ENCODE assay signal across 8 mouse cellular contexts in genomic region chr2:30725601-30726489, GRCm38 (mm10).
DNase-seq lines count a peak whose midpoint lies in the region; ATAC-seq and TF ChIP-seq lines count a peak whose summit lies in the region.

No protein-coding gene starts in this region.

- no peaks in the 10 kb centered on the region for H3K27me3 ChIP-seq in heart, adult 2 months (ENCODE audit: control insufficient read depth, insufficient read depth, low read length)
- no peaks in the 10 kb centered on the region for H3K27me3 ChIP-seq in hindbrain, embryonic 11.5 days (ENCODE audit: control insufficient read depth, insufficient read depth, low read length)
- peaks cover 13% of the 10 kb centered on the region for H3K27me3 ChIP-seq in liver, embryonic 11.5 days (replicated peaks; ENCODE audit: control insufficient read depth, insufficient read depth, low read length)
- no peaks in the 10 kb centered on the region for H3K27me3 ChIP-seq in neural tube, embryonic 14.5 days (ENCODE audit: control insufficient read depth, insufficient read depth, low read length)

- H3K27ac ChIP-seq in heart, adult 2 months, result no peak overlapping the region; the same call in 1 of the 2 replicates
- H3K27ac ChIP-seq in ES-E14 (ENCODE audit: insufficient read depth, low read depth, low read length, poor library complexity, severe bottlenecking), result no peak overlapping the region
- H3K27ac ChIP-seq in hindbrain, embryonic 11.5 days (ENCODE audit: low read depth, low read length), result peak overlapping the region; percentile 100
- peak overlapping the region; percentile 34; the same call in 1 of the 2 replicates for H3K27ac ChIP-seq in liver, embryonic 11.5 days (ENCODE audit: low read depth, low read length)
- peak overlapping the region; percentile 85 for H3K27ac ChIP-seq in neural tube, embryonic 14.5 days (ENCODE audit: low read depth, low read length)

- no peaks in the 10 kb centered on the region for H3K79me2 ChIP-seq in heart, adult 2 months (replicated peaks; ENCODE audit: control insufficient read depth, insufficient read depth, low read length)

- intact Hi-C loops in heart, adult 2 months (cut with DNase I), result loop anchor here (2.0 kb wide), 1 partner anchor 15 kb away; no protein-coding TSS in a partner anchor

- peak overlapping the region; percentile 45 for H3K4me2 ChIP-seq in hindbrain, embryonic 11.5 days (replicated peaks; ENCODE audit: low read depth, low read length)
- peak overlapping the region; percentile 60 for H3K4me2 ChIP-seq in liver, embryonic 11.5 days
- peak overlapping the region; percentile 32; the same call in 1 of the 2 replicates for H3K4me2 ChIP-seq in neural tube, embryonic 14.5 days (ENCODE audit: low read depth, low read length)

- H3K4me3 ChIP-seq in heart, adult 2 months, result no peak overlapping the region
- H3K4me3 ChIP-seq in ES-E14 (ENCODE audit: insufficient read depth in 1 of 2, low read depth in 1 of 2, low read length in 2 of 2, poor library complexity in 1 of 2, severe bottlenecking in 1 of 2), result peak overlapping the region; percentile 28 to 45; a peak in 3 of 4 replicates
- no peak overlapping the region for H3K4me3 ChIP-seq in hindbrain, embryonic 11.5 days (ENCODE audit: low read depth, low read length)
- H3K4me3 ChIP-seq in liver, embryonic 11.5 days (ENCODE audit: low read depth, low read length), result peak overlapping the region; percentile 3; the same call in 1 of the 2 replicates
- H3K4me3 ChIP-seq in neural tube, embryonic 14.5 days (ENCODE audit: low read depth, low read length), result no peak overlapping the region

- in situ Hi-C loops in ES-E14 (cut with MboI; ENCODE audit: low sequenced_read_pairs in 2 of 2, unreplicated experiment in 2 of 2), result no loop called here

- no peak for TF ChIP-seq EP300 in heart, adult 2 months (IDR thresholded peaks at IDR 0.05; ENCODE audit: insufficient read depth, low read depth, low read length)

- no peak for TF ChIP-seq POLR2A in heart, adult 2 months (IDR thresholded peaks at IDR 0.05; ENCODE audit: insufficient read depth, low read depth, low read length)

- H3K36me3 ChIP-seq in heart, adult 2 months (ENCODE audit: control insufficient read depth, insufficient read depth, low read length), result no peaks in the 10 kb centered on the region
- no peaks in the 10 kb centered on the region for H3K36me3 ChIP-seq in ES-E14 (ENCODE audit: control insufficient read depth, insufficient read depth, low read length, poor library complexity, severe bottlenecking)
- H3K36me3 ChIP-seq in hindbrain, embryonic 11.5 days (ENCODE audit: control insufficient read depth, insufficient read depth, low read length), result no peaks in the 10 kb centered on the region
- no peaks in the 10 kb centered on the region for H3K36me3 ChIP-seq in liver, embryonic 11.5 days (ENCODE audit: control insufficient read depth, insufficient read depth, low read length)
- H3K36me3 ChIP-seq in neural tube, embryonic 14.5 days (ENCODE audit: control insufficient read depth, insufficient read depth, low read length), result no peaks in the 10 kb centered on the region

- peak overlapping the region; percentile 51; the same call in 1 of the 2 replicates for H3K9ac ChIP-seq in heart, adult 2 months (ENCODE audit: low read depth, low read length)
- no peak overlapping the region for H3K9ac ChIP-seq in ES-E14 (ENCODE audit: insufficient read depth, low read depth, low read length, poor library complexity, severe bottlenecking)
- peak overlapping the region; percentile 60 for H3K9ac ChIP-seq in hindbrain, embryonic 11.5 days (ENCODE audit: low read depth, low read length)
- peak overlapping the region; percentile 46 for H3K9ac ChIP-seq in liver, embryonic 11.5 days (ENCODE audit: low read depth, low read length)
- H3K9ac ChIP-seq in neural tube, embryonic 14.5 days (replicated peaks; ENCODE audit: low read depth, low read length), result peak overlapping the region; percentile 54

- peaks cover 1% of the 10 kb centered on the region for H3K4me1 ChIP-seq in heart, adult 2 months (ENCODE audit: control insufficient read depth, insufficient read depth, low read length)
- peaks cover 2 to 24% of the 10 kb centered on the region in 2 experiments; a peak in 3 of 4 replicates for H3K4me1 ChIP-seq in ES-E14 (ENCODE audit: control insufficient read depth in 2 of 2, insufficient read depth in 2 of 2, low read length in 2 of 2, poor library complexity in 1 of 2)
- peaks cover 41% of the 10 kb centered on the region for H3K4me1 ChIP-seq in hindbrain, embryonic 11.5 days (replicated peaks; ENCODE audit: control insufficient read depth, insufficient read depth, low read length)
- peaks cover 25% of the 10 kb centered on the region for H3K4me1 ChIP-seq in liver, embryonic 11.5 days (replicated peaks; ENCODE audit: control insufficient read depth, insufficient read depth, low read length)
- peaks cover 43% of the 10 kb centered on the region for H3K4me1 ChIP-seq in neural tube, embryonic 14.5 days (ENCODE audit: control insufficient read depth, insufficient read depth, low read length)

- H3K9me3 ChIP-seq in ES-E14 (ENCODE audit: control insufficient read depth, insufficient read depth, low read depth, low read length), result no peaks in the 10 kb centered on the region
- H3K9me3 ChIP-seq in hindbrain, embryonic 11.5 days (ENCODE audit: control insufficient read depth, low read length), result no peaks in the 10 kb centered on the region
- no peaks in the 10 kb centered on the region for H3K9me3 ChIP-seq in liver, embryonic 11.5 days (ENCODE audit: control insufficient read depth, low read length)
- H3K9me3 ChIP-seq in neural tube, embryonic 14.5 days (ENCODE audit: control insufficient read depth, low read length), result no peaks in the 10 kb centered on the region

- WGBS in heart, adult 2 months, result 27% methylated on average over 38 of the region's 38 CpGs
- 12% methylated on average over 37 of the region's 38 CpGs for WGBS in hindbrain, embryonic 11.5 days
- 13% methylated on average over 38 of the region's 38 CpGs for WGBS in liver, embryonic 11.5 days
- WGBS in neural tube, embryonic 14.5 days, result 8% methylated on average over 38 of the region's 38 CpGs

- ATAC-seq in hindbrain, embryonic 11.5 days (ENCODE audit: low FRiP score), result peak; percentile 67
- ATAC-seq in liver, embryonic 11.5 days (replicated peaks; ENCODE audit: low FRiP score), result no peak
- ATAC-seq in neural tube, embryonic 14.5 days (ENCODE audit: low read depth), result peak; percentile 52; the same call in 1 of the 2 replicates
- ATAC-seq in erythroblast, adult 5-6 weeks (replicated peaks; ENCODE audit: low FRiP score, poor library complexity, severe bottlenecking), result no peak

- TF ChIP-seq CTCF in heart, adult 2 months (IDR thresholded peaks at IDR 0.05), result peak; percentile 40

- peak in 1 of 2 experiments; percentile 32 for DNase-seq in heart, adult 2 months
- no peak for DNase-seq in heart, adult 8-10 months (ENCODE audit: low spot score)
- no peak for DNase-seq in ES-E14 (ENCODE audit: low read depth, low spot score)
- DNase-seq in embryo, embryonic 10.5 days (ENCODE audit: low spot score), result peak; percentile 84
- peak; percentile 85 for DNase-seq in hindbrain, embryonic 11.5 days (ENCODE audit: low spot score)
- DNase-seq in liver, embryonic 11.5 days (ENCODE audit: low spot score), result no peak

TF ChIP-seq in ES-E14, 5 proteins besides CTCF, POLR2A, EP300 and RAD21:
- no peak for TF ChIP-seq MAFK (IDR thresholded peaks at IDR 0.05; ENCODE audit: insufficient read depth, low read depth, low read length)

Comparison
In these comparisons a context has a peak if more than half of its experiments do, and no peak if none do; other contexts are left out.
1. DNase-seq: peak in embryo, embryonic 10.5 days (single experiment) and hindbrain, embryonic 11.5 days (single experiment); none in heart, adult 8-10 months (single experiment), ES-E14 (single experiment) and liver, embryonic 11.5 days (single experiment).
2. H3K27ac ChIP-seq: peak in hindbrain, embryonic 11.5 days (single experiment), liver, embryonic 11.5 days (single experiment) and neural tube, embryonic 14.5 days (single experiment); none in heart, adult 2 months (single experiment) and ES-E14 (single experiment).
3. H3K4me3 ChIP-seq: peak in ES-E14 (2 of 2) and liver, embryonic 11.5 days (single experiment); none in heart, adult 2 months (single experiment), hindbrain, embryonic 11.5 days (single experiment) and neural tube, embryonic 14.5 days (single experiment).
4. ATAC-seq: peak in hindbrain, embryonic 11.5 days (single experiment) and neural tube, embryonic 14.5 days (single experiment); none in liver, embryonic 11.5 days (single experiment) and erythroblast, adult 5-6 weeks (single experiment).
5. Peak in every context shown above with its lines, with median percentiles within 50 percentile points of each other: H3K4me2 ChIP-seq.